Mouse (Mus musculus) testis, postnatal 10 days (tissue): Measurements from ENCODE around the gene Rasal3.
A peak's percentile ranks its signal among the peaks of the same experiment; 100 is the strongest.

Experiments
- DNase-seq: peaks from one replicate; pipeline ENCODE4 v3.0.0; 2021; ENCODE audit warnings: low spot score

Rasal3 gene

GRCm38 (mm10) chr17:32403417-32403816 is at the start of gene Rasal3:
Gene Rasal3, minus strand, starts transcription at chr17:32403583.
- no peak for DNase-seq

GRCm38 (mm10) chr17:32452482-32452881 is 49.1 kb upstream of the Rasal3 start, which contains the start of gene Cyp4f39:
Gene Cyp4f39, plus strand, starts transcription at chr17:32452723.
- DNase-seq = peak; percentile 51

DNA sequence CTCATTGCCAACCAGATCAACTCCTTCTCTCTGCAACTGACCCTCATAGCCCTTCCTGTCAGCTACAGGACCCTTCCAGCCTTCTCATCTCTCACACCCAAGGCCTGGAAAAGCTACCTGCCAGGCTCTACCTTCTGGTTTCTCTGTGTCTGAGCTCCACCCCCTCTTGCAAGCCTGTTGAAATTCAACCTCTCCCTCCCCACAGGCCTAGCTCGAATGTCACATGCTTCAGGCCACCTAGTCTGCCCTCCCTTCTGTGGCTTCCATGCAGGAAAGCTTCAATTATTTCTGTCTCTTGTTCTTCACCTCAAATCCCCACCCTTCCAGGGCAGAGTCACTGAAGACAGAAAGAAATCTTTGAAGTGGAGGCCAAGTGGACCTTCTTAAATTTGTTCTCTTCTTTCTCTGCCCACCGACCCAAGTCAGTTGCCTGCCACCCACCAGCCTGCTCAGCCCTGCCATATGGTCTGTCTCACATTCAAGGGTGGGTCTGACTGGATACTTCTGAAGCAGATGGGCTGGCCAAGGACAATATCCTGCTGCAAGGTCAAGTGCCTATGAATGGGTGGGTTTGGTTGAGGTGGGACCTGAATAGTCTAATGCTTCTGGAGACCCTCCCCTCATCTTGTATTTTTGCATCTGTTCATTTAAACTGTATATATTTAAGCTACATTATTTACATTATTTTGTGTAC is 47.6 kb upstream of the Rasal3 start:
- DNase-seq = no peak

DNA sequence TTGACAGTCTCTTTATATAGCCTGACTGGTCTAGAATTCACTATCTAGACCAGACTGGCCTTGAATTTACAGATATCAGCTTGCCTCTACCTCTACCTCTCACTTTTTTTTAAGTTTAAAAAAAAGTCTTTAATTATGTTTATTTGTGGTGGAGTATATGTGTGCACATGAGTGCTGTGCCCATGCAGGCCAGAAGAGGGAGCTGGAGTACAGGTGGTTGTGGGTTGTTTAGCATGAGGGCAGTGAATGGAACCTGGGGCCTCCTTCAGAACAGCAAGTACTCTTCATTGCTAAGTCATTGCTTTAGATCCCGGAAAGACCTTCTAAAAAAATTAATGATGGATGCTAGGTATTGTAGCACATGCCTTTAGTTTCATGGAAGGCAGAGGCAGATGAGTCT is 45.7 kb upstream of the Rasal3 start:
- DNase-seq = no peak

DNA sequence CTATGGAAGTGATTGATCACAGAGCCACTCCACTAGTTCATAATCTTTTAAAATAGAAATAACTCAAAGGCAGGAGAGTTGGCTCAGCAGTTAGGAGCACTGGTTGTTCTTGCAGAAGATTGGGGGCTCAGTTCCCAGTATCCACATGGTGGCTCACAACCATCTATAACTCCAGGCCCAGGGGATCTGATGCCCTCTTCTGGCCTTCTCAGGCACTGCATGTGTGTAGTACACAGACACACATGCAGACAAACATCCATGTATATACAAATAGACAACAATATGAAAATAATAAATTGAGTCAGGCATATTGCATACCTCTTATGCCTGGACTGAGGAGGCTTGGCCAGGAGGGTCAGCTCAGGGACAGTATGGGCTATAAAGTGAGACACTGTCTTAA is 43.8 kb upstream of the Rasal3 start:
- no peak for DNase-seq

GRCm38 (mm10) chr17:32445016-32445415 is 41.6 kb upstream of the Rasal3 start:
- DNase-seq = peak; percentile 46

GRCm38 (mm10) chr17:32443245-32443644 is 39.9 kb upstream of the Rasal3 start:
- no peak for DNase-seq

GRCm38 (mm10) chr17:32437106-32437505 is 33.7 kb upstream of the Rasal3 start:
- DNase-seq = no peak

DNA sequence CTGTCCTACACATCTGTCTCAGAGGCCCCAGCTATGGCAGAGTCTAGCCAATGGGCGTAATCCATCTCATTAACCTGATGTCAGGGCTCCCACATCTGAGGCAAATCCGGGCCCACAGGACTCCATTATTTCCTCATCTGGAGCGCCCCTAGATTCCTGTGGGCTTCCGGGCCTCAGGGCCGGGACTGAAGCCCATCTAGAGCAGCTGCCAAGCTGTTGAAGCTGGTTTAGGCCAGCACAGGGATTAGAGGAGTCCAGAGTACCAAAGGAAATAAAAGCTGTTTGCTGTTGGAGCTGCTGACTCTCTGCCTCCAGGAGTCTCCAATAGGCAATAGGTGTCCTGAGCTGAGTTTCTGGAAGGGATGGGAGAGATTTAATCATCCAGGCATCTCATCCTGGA is 31.8 kb upstream of the Rasal3 start:
- DNase-seq = no peak

DNA sequence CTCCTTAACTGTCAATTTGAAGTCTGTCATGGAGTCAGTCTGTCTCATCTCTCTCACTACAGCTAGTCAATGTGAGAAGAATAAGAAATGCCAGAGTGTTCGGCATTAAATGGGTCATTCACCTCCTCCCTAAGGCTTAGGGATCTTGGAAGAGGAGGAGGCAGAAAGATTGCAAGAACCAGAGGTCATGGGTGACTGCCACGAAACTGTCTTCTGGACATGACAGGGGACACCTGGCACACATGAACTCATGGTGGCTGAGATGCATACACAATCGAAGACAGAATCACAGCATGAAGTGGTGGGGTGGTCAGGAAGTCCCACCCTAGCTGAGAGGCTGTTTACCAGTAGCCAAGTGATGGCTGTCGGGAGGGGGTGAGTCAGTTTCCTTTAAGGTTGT is 30.9 kb upstream of the Rasal3 start:
- DNase-seq = no peak

GRCm38 (mm10) chr17:32431972-32432371 is 28.6 kb upstream of the Rasal3 start:
- DNase-seq = no peak

GRCm38 (mm10) chr17:32426610-32427009 is 23.2 kb upstream of the Rasal3 start:
- DNase-seq = no peak

- no peak for DNase-seq
These were observed 20.7 kb upstream of the Rasal3 start, which contains the start of gene Pglyrp2 for GRCm38 (mm10) chr17:32424034-32424433. Gene Pglyrp2, minus strand, starts transcription at chr17:32424167.

DNA sequence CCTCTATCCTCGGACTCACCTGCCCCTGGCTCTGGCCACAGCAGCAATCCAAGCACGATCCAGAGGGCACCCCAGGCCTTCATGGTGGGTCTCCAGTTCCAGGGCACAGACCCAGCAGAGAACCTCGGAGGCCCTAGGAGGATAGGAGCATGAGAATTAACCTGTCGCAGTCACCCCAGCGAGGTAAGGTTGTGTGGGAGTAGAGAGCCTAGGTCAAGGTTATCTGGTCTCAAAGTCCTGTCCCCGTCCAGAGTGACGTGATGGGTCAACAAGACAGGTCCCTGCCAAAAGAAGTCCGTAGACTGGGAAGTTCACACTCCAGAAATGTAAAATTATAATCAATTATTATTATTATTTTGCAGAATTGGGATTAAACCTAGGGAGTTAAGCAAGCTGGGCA is 17.4 kb upstream of the Rasal3 start:
- no peak for DNase-seq

DNA sequence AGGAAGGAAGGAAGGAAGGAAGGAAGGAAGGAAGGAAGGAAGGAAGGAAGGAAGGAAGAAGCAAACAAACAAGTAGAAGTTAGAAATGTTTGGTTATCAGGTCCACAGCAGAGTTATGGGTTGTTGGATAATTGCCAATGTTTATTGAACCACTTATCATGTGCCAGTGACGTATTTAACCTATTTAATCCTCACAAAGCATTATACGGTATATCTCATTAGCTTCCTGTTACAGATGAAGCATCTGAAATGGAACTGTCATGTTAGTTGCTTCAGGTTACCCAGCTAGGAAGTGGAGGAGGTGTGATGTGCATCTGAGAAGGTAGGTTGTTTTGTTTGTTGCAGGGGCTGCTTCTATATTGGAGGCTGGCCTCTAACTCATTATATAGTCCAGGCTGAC is 16.6 kb upstream of the Rasal3 start:
- DNase-seq = no peak

GRCm38 (mm10) chr17:32416771-32417170 is 13.4 kb upstream of the Rasal3 start:
- no peak for DNase-seq

GRCm38 (mm10) chr17:32415417-32416020 is 12.1 kb upstream of the Rasal3 start:
- DNase-seq = no peak

GRCm38 (mm10) chr17:32411898-32412297 is 8.5 kb upstream of the Rasal3 start:
- no peak for DNase-seq

GRCm38 (mm10) chr17:32402779-32403157 is 615 bp downstream of the Rasal3 start:
- DNase-seq = no peak

DNA sequence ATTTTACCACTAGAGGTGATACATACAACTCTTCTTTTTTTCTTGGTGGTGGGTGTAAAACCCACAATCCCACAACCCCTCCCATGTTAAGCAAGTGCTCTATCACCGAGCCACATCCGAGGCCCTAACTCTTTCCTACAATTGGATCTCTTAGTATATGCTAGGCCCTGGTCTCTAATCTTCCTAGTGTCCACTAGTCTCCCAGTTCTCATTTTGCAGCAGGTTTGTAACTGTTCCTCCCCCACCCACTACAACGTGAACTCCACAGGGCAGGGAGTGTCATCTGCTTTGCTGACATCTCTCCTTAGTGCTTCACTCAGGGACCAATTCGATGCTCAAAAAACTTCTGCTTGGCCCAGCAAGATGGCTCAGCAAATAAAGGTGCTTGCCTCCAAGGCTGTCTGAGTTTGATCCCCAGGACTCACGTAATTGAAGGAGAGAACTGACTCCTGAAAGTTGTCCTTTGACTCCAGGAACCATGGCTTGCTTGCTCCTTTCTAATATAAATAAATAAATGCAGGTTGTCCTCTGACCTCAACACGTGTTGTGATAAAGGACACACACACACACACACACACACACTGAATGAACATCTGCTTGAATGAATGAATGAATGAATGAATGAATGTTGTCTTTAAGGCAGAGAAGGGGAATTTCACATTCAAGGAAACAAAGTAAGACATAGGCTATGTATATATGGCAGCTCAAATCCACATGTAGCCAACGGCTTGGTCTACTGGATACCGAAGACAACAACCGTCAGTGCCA is 1.2 kb downstream of the Rasal3 start:
- DNase-seq = no peak

DNA sequence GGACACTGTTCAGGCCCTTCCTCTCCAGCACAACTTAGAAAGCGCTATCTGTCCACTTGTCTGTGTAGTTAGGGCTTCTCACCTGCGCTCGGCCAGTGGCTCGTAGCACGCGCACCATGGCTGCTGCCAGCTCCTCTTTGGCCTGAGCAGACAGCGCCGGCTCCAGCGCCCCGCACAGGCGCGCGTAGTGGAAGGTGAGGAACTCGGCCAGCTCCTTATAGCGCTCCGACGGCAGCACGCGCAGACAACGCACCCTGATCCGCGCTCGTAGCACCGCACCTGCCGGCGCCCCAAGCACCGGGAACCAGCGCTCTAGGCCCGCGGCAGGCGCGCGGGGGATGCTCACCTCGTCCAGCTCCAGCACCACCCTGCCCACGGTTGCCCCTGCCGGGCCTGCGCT is 7.1 kb downstream of the Rasal3 start:
- peak; percentile 42 for DNase-seq

- peak; percentile 38 for DNase-seq
These were observed 9.4 kb downstream of the Rasal3 start for GRCm38 (mm10) chr17:32393944-32394343.

DNA sequence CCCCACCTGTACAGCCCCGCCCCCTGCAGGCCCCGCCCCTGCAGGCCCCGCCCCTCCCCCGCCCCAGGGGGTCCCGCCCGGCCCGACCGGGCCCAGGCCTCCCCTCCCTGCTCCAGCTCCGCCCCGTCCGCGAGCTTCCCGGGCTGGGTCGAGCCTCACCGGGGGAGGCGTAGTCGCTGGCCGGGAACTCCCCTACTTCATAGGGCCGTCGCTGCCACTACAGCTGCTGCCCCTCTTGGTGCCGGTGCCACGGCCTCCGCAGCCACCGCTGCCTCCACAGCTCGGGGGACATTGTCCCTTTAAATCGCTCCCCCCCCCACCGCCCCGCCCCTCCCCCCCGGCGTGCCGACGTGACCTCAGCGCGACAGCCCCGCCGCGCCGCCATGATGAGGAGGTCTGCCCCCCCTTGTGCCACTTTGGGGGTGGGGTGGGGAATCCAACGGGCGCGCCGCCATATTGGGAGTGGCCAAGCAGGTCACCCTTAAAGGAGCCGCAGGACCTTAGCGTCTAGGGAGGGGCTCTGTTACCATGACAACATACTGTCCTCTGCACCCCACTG is 14.2 kb downstream of the Rasal3 start, which contains the start of gene Wiz:
Gene Wiz, minus strand, starts transcription at position 339 of the 559 bp plus-strand sequence.
- DNase-seq = peak; percentile 98
